Mouse (Mus musculus): ENCODE results near the gene Drosha. TPM values are rescaled to one million over a fixed set of nuclear protein-coding genes. Genes with fewer than 3 reads are reported as not detected.
"Not testable (repeated sequence)": the region's sequence is repeated elsewhere in the genome, so short reads cannot be mapped to it uniquely, and the experiment has no call there.

The Drosha gene
- total RNA-seq, 2 experiments from 2014 or later, result 111 to 114 TPM

- intact Hi-C loops (cut with DNase I), result no loop called here
- no peak for DNase-seq
Measured at GRCm38 (mm10) chr15:12878581-12878980, 54.0 kb downstream of the Drosha start.

GRCm38 (mm10) chr15:12879937-12880336 lies 55.3 kb downstream of the Drosha start:
- DNase-seq, result no peak
- intact Hi-C loops (cut with DNase I), result no loop called here

GRCm38 (mm10) chr15:12884855-12885254 lies 60.2 kb downstream of the Drosha start:
- intact Hi-C loops (cut with DNase I), result no loop called here
- DNase-seq, result no peak

- intact Hi-C loops (cut with DNase I), result no loop called here
- no peak for DNase-seq
Measured at GRCm38 (mm10) chr15:12885361-12885760, 60.7 kb downstream of the Drosha start.

GRCm38 (mm10) chr15:12887206-12887605 lies 62.6 kb downstream of the Drosha start:
- intact Hi-C loops (cut with DNase I), result no loop called here
- no peak for DNase-seq

GRCm38 (mm10) chr15:12888312-12888711 lies 63.7 kb downstream of the Drosha start:
- DNase-seq, result no peak
- intact Hi-C loops (cut with DNase I), result no loop called here

GRCm38 (mm10) chr15:12889909-12890308 lies 65.3 kb downstream of the Drosha start:
- no peak for DNase-seq
- intact Hi-C loops (cut with DNase I), result no loop called here

GRCm38 (mm10) chr15:12895426-12895825 lies 70.8 kb downstream of the Drosha start:
- no peak for DNase-seq
- intact Hi-C loops (cut with DNase I), result no loop called here

- intact Hi-C loops (cut with DNase I), result no loop called here
- DNase-seq, result no peak
Measured at GRCm38 (mm10) chr15:12896022-12897009, 71.7 kb downstream of the Drosha start.

GRCm38 (mm10) chr15:12897831-12898230 lies 73.2 kb downstream of the Drosha start:
- DNase-seq, result no peak
- intact Hi-C loops (cut with DNase I), result no loop called here

GRCm38 (mm10) chr15:12900428-12901196 lies 76.0 kb downstream of the Drosha start:
- DNase-seq, result no peak
- intact Hi-C loops (cut with DNase I), result no loop called here

GRCm38 (mm10) chr15:12901197-12901570 lies 76.6 kb downstream of the Drosha start:
- intact Hi-C loops (cut with DNase I), result no loop called here
- no peak for DNase-seq

GRCm38 (mm10) chr15:12904442-12904841 lies 79.8 kb downstream of the Drosha start:
- intact Hi-C loops (cut with DNase I), result no loop called here
- DNase-seq, result no peak

- intact Hi-C loops (cut with DNase I), result no loop called here
- DNase-seq, result no peak
Measured at GRCm38 (mm10) chr15:12907962-12908719, 83.5 kb downstream of the Drosha start.

- no peak for DNase-seq
- intact Hi-C loops (cut with DNase I), result no loop called here
Measured at GRCm38 (mm10) chr15:12908720-12909028, 84.1 kb downstream of the Drosha start.

- intact Hi-C loops (cut with DNase I), result no loop called here
Measured at GRCm38 (mm10) chr15:12909171-12909570, 84.6 kb downstream of the Drosha start.

GRCm38 (mm10) chr15:12911082-12911481 lies 86.5 kb downstream of the Drosha start:
- DNase-seq, result peak; percentile 10
- intact Hi-C loops (cut with DNase I), result no loop called here

More at GRCm38 (mm10) chr15:12909171-12909570, 84.6 kb downstream of the Drosha start:
- no peak for DNase-seq

GRCm38 (mm10) chr15:12916314-12916815 lies 91.8 kb downstream of the Drosha start:
- intact Hi-C loops (cut with DNase I), result no loop called here
- DNase-seq, result no peak

GRCm38 (mm10) chr15:12919326-12919966 lies 94.8 kb downstream of the Drosha start:
- intact Hi-C loops (cut with DNase I); DNase-seq: not testable (repeated sequence)

Measured in left cerebral cortex, postnatal 4 days (tissue).